Mouse (Mus musculus) MEL (cell line): ENCODE measurements at regions not wholly inside any gene's neighbourhood (a gene's known extent, or its start where the extent isn't known, plus 50 kb on each side); places are given as distances from the start of the nearest gene placed in this dataset.

Source experiments
- DNase-seq: peaks from one replicate; pipeline ENCODE4 v3.0.0; 2011; ENCODE audit warnings: low read depth, low spot score
- H3K27ac ChIP-seq: 2 replicates; pipeline ENCODE4 v1.5.1; 2012; ENCODE audit warnings: low read depth, mild to moderate bottlenecking, control low read depth, low read length, moderate library complexity; ENCODE audit not compliant: control insufficient read depth
- H3K27me3 ChIP-seq, 2 experiments: fragments of 150-350 bp in 1 of 2; sonication (generic) in 1 of 2; 2 replicates each; pipeline ENCODE4 v1.6.1; 2012; ENCODE audit warnings: low read length in 2 of 2, mild to moderate bottlenecking in 2 of 2, improper control_type of control experiment in 1 of 2, moderate library complexity in 1 of 2; ENCODE audit not compliant: insufficient read depth in 2 of 2, control insufficient read depth in 1 of 2
- H3K36me3 ChIP-seq, 2 experiments: 2 replicates each; pipeline ENCODE4 v1.6.1; 2012 to 2014; ENCODE audit warnings: low read length in 2 of 2, improper control_type of control experiment in 1 of 2, inconsistent platforms in 1 of 2, mild to moderate bottlenecking in 1 of 2; ENCODE audit not compliant: insufficient read depth in 2 of 2, control insufficient read depth in 1 of 2
- H3K4me1 ChIP-seq, 2 experiments: fragments of 150-350 bp in 1 of 2; sonication (generic) in 1 of 2; 2 replicates each; pipeline ENCODE4 v1.6.1; 2012; ENCODE audit warnings: low read length in 2 of 2, improper control_type of control experiment in 1 of 2, mild to moderate bottlenecking in 1 of 2; ENCODE audit not compliant: insufficient read depth in 2 of 2, control insufficient read depth in 1 of 2
- H3K4me3 ChIP-seq, 2 experiments: fragments of 150-350 bp in 1 of 2; sonication (generic) in 1 of 2; 2 replicates each; pipeline ENCODE4 v1.5.1; 2012; ENCODE audit warnings: low read depth in 2 of 2, low read length in 2 of 2, mild to moderate bottlenecking in 2 of 2, moderate library complexity in 2 of 2, control low read depth in 1 of 2, improper control_type of control experiment in 1 of 2; ENCODE audit not compliant: control insufficient read depth in 1 of 2, insufficient read depth in 1 of 2
- H3K79me2 ChIP-seq: 2 replicates; pipeline ENCODE4 v1.6.1; 2012; ENCODE audit warnings: mild to moderate bottlenecking, low read length, moderate library complexity; ENCODE audit not compliant: control insufficient read depth, poor library complexity, insufficient read depth
- H3K9ac ChIP-seq: 2 replicates; pipeline ENCODE4 v1.6.1; 2012; ENCODE audit warnings: low read depth, mild to moderate bottlenecking, control low read depth, low read length, moderate library complexity; ENCODE audit not compliant: control insufficient read depth, poor library complexity, severe bottlenecking
- H3K9me3 ChIP-seq: fragments of 150-350 bp; sonication (generic); replicated peaks from 2 replicates; pipeline ENCODE4 v1.6.1; 2012; ENCODE audit warnings: mild to moderate bottlenecking, low read length, improper control_type of control experiment, moderate library complexity; ENCODE audit not compliant: insufficient read depth
- BHLHE40 ChIP-seq: IDR thresholded peaks from 2 replicates; pipeline ENCODE4 v1.6.1; 2012; ENCODE audit warnings: low read depth, mild to moderate bottlenecking, inconsistent platforms, low read length, improper control_type of control experiment, borderline replicate concordance
- CHD1 ChIP-seq: IDR thresholded peaks from 2 replicates; pipeline ENCODE4 v1.6.1; 2012; ENCODE audit warnings: low read depth, mild to moderate bottlenecking, inconsistent platforms, low read length, improper control_type of control experiment
- CHD2 ChIP-seq: IDR thresholded peaks from 2 replicates; pipeline ENCODE4 v1.6.1; 2011; ENCODE audit warnings: low read length, improper control_type of control experiment
- CTCF ChIP-seq, 3 experiments: IDR thresholded peaks in 2 of 3; conservative IDR thresholded peaks in 1 of 3; 2 replicates each; pipeline ENCODE4 v1.5.1; 2011 to 2012; ENCODE audit warnings: low read length in 3 of 3, low read depth in 2 of 3, mild to moderate bottlenecking in 2 of 3, improper control_type of control experiment in 1 of 3, inconsistent platforms in 1 of 3, mixed read lengths in 1 of 3, moderate library complexity in 1 of 3; ENCODE audit not compliant: control insufficient read depth in 1 of 3, insufficient read depth in 1 of 3, poor library complexity in 1 of 3, severe bottlenecking in 1 of 3
- E2F4 ChIP-seq: IDR thresholded peaks from 2 replicates; pipeline ENCODE4 v1.6.1; 2011; ENCODE audit warnings: low read depth, low read length, improper control_type of control experiment, borderline replicate concordance
- ELF1 ChIP-seq: IDR thresholded peaks from 2 replicates; pipeline ENCODE4 v1.6.1; 2014; ENCODE audit warnings: low read depth, mild to moderate bottlenecking, inconsistent platforms, low read length, improper control_type of control experiment, moderate library complexity
- EP300 ChIP-seq, 2 experiments: IDR thresholded peaks; 2 replicates each; pipeline ENCODE4 v1.6.1; 2011; ENCODE audit warnings: improper control_type of control experiment in 2 of 2, low read length in 2 of 2, low read depth in 1 of 2, mild to moderate bottlenecking in 1 of 2
- ETS1 ChIP-seq: IDR thresholded peaks from 2 replicates; pipeline ENCODE4 v1.6.1; 2012; ENCODE audit warnings: low read depth, mild to moderate bottlenecking, inconsistent platforms, low read length, improper control_type of control experiment, moderate library complexity
- GABPA ChIP-seq: IDR thresholded peaks from 2 replicates; pipeline ENCODE4 v1.6.1; 2012; ENCODE audit warnings: low read depth, mild to moderate bottlenecking, inconsistent platforms, low read length, improper control_type of control experiment, moderate library complexity
- GATA1 ChIP-seq: IDR thresholded peaks from 2 replicates; pipeline ENCODE4 v1.6.1; 2011; ENCODE audit warnings: low read depth, low read length, improper control_type of control experiment
- HCFC1 ChIP-seq: IDR thresholded peaks from 2 replicates; pipeline ENCODE4 v1.6.1; 2012; ENCODE audit warnings: low read depth, mild to moderate bottlenecking, inconsistent platforms, low read length, improper control_type of control experiment, moderate library complexity
- JUND ChIP-seq: IDR thresholded peaks from 2 replicates; pipeline ENCODE4 v1.6.1; 2011; ENCODE audit warnings: low read depth, mild to moderate bottlenecking, improper control_type of control experiment, low read length
- KAT2A ChIP-seq: conservative IDR thresholded peaks from 2 replicates; pipeline ENCODE4 v1.6.1; 2012; ENCODE audit warnings: low read depth, low read length, improper control_type of control experiment, inconsistent platforms
- MAFK ChIP-seq: IDR thresholded peaks from 2 replicates; pipeline ENCODE4 v1.6.1; 2011; ENCODE audit warnings: low read depth, mild to moderate bottlenecking, low read length, improper control_type of control experiment, borderline replicate concordance
- MAX ChIP-seq: IDR thresholded peaks from 2 replicates; pipeline ENCODE4 v1.6.1; 2011; ENCODE audit warnings: low read length, improper control_type of control experiment
- MAZ ChIP-seq: IDR thresholded peaks from 2 replicates; pipeline ENCODE4 v1.6.1; 2012; ENCODE audit warnings: low read depth, mild to moderate bottlenecking, inconsistent platforms, low read length, improper control_type of control experiment
- MXI1 ChIP-seq: IDR thresholded peaks from 2 replicates; pipeline ENCODE4 v1.6.1; 2011; ENCODE audit warnings: mild to moderate bottlenecking, low read depth, low read length, improper control_type of control experiment
- MYB ChIP-seq: IDR thresholded peaks from 2 replicates; pipeline ENCODE4 v1.6.1; 2011; ENCODE audit warnings: mild to moderate bottlenecking, low read depth, low read length, improper control_type of control experiment
- MYC ChIP-seq: IDR thresholded peaks from 2 replicates; pipeline ENCODE4 v1.6.1; 2011; ENCODE audit warnings: low read depth, mild to moderate bottlenecking, low read length, improper control_type of control experiment, moderate library complexity
- POLR2A ChIP-seq, 2 experiments: IDR thresholded peaks; 2 replicates each; pipeline ENCODE4 v1.6.1; 2011 to 2012; ENCODE audit warnings: low read length in 2 of 2, mild to moderate bottlenecking in 2 of 2, control low read depth in 1 of 2, improper control_type of control experiment in 1 of 2, low read depth in 1 of 2, moderate library complexity in 1 of 2; ENCODE audit not compliant: control insufficient read depth in 1 of 2, insufficient read depth in 1 of 2, poor library complexity in 1 of 2
- POLR2AphosphoS2 ChIP-seq: IDR thresholded peaks from 2 replicates; pipeline ENCODE4 v1.6.1; 2011; ENCODE audit warnings: low read length, improper control_type of control experiment
- RCOR1 ChIP-seq: IDR thresholded peaks from 2 replicates; pipeline ENCODE4 v1.6.1; 2012; ENCODE audit warnings: low read depth, mild to moderate bottlenecking, inconsistent platforms, low read length, improper control_type of control experiment
- SIN3A ChIP-seq: IDR thresholded peaks from 2 replicates; pipeline ENCODE4 v1.6.1; 2012; ENCODE audit warnings: low read length, improper control_type of control experiment, inconsistent platforms
- SMC3 ChIP-seq: IDR thresholded peaks from 2 replicates; pipeline ENCODE4 v1.6.1; 2011; ENCODE audit warnings: low read depth, low read length, improper control_type of control experiment
- TAL1 ChIP-seq: IDR thresholded peaks from 2 replicates; pipeline ENCODE4 v1.6.1; 2012; ENCODE audit warnings: mild to moderate bottlenecking, inconsistent platforms, low read length, moderate library complexity, mixed read lengths
- TCF12 ChIP-seq: IDR thresholded peaks from 2 replicates; pipeline ENCODE4 v1.6.1; 2014; ENCODE audit warnings: low read depth, mild to moderate bottlenecking, inconsistent platforms, low read length, improper control_type of control experiment, moderate library complexity
- UBTF ChIP-seq: IDR thresholded peaks from 2 replicates; pipeline ENCODE4 v1.6.1; 2012; ENCODE audit warnings: low read depth, mild to moderate bottlenecking, inconsistent platforms, low read length, improper control_type of control experiment, moderate library complexity, borderline replicate concordance; ENCODE audit not compliant: insufficient read depth
- USF1 ChIP-seq: IDR thresholded peaks from 2 replicates; pipeline ENCODE4 v1.6.1; 2014; ENCODE audit warnings: low read depth, mild to moderate bottlenecking, inconsistent platforms, low read length, improper control_type of control experiment, moderate library complexity
- ZC3H11A ChIP-seq: IDR thresholded peaks from 2 replicates; pipeline ENCODE4 v1.6.1; 2012; ENCODE audit warnings: low read depth, mild to moderate bottlenecking, inconsistent platforms, low read length, improper control_type of control experiment
- ZKSCAN1 ChIP-seq: IDR thresholded peaks from 2 replicates; pipeline ENCODE4 v1.6.1; 2012; ENCODE audit warnings: low read depth, mild to moderate bottlenecking, inconsistent platforms, low read length, improper control_type of control experiment, moderate library complexity
- ZMIZ1 ChIP-seq: IDR thresholded peaks from 2 replicates; pipeline ENCODE4 v1.6.1; 2012; ENCODE audit warnings: low read depth, mild to moderate bottlenecking, inconsistent platforms, low read length, improper control_type of control experiment, moderate library complexity

GRCm38 (mm10) chr6:66300189-66300588 is 235.0 kb upstream of the Mad2l1 start:
- H3K79me2 ChIP-seq, result no peaks in the 10 kb centered on the region
- no peak overlapping the region for H3K9ac ChIP-seq
- TF ChIP-seq ZKSCAN1 (no peak), MXI1 (no peak), CTCF (IDR thresholded peaks at IDR 0.05 in 2 of 3, conservative IDR thresholded peaks at IDR 0.05 in 1 of 3; ENCODE audit: control insufficient read depth in 1 of 3, insufficient read depth in 1 of 3, low read depth in 2 of 3, low read length in 3 of 3, poor library complexity in 1 of 3, severe bottlenecking in 1 of 3) (no peak), CHD1 (no peak), KAT2A (no peak), JUND (no peak), CHD2 (no peak), MYC (no peak), EP300 (IDR thresholded peaks at IDR 0.05; ENCODE audit: low read depth in 1 of 2, low read length in 2 of 2) (no peak), POLR2A (IDR thresholded peaks at IDR 0.05; ENCODE audit: control insufficient read depth in 1 of 2, insufficient read depth in 1 of 2, low read depth in 1 of 2, low read length in 2 of 2, poor library complexity in 1 of 2) (no peak), HCFC1 (no peak)
- H3K27ac ChIP-seq, result no peak overlapping the region
- DNase-seq, result no peak
- H3K9me3 ChIP-seq, result no peaks in the 10 kb centered on the region
- no peaks in the 10 kb centered on the region for H3K36me3 ChIP-seq
- H3K4me1 ChIP-seq, result no peaks in the 10 kb centered on the region
- H3K4me3 ChIP-seq, result no peak overlapping the region
- no peaks in the 10 kb centered on the region for H3K27me3 ChIP-seq

- Histone ChIP-seq H3K27ac (no peak overlapping the region), H3K4me1 (peaks cover 7 to 16% of the 10 kb centered on the region in 2 experiments), H3K4me3 (no peak overlapping the region), H3K79me2 (no peaks in the 10 kb centered on the region), H3K9ac (no peak overlapping the region), H3K9me3 (no peaks in the 10 kb centered on the region), H3K27me3 (no peaks in the 10 kb centered on the region), H3K36me3 (peaks cover 0 to 22% of the 10 kb centered on the region in 2 experiments; a peak in 2 of 4 replicates)
- DNase-seq, result peak; percentile 25
- no peak for TF ChIP-seq JUND
- no peak for TF ChIP-seq E2F4
- TF ChIP-seq RCOR1, result no peak
- TF ChIP-seq HCFC1, result no peak
- TF ChIP-seq ELF1, result no peak
- no peak for TF ChIP-seq SIN3A
- no peak for TF ChIP-seq USF1
- TF ChIP-seq MAX, result no peak
- TF ChIP-seq GATA1, result peak; percentile 42; the same call in 1 of the 2 replicates
- TF ChIP-seq CHD2, result no peak
- no peak for TF ChIP-seq KAT2A
- TF ChIP-seq ZC3H11A, result no peak
- no peak for TF ChIP-seq MYC
- no peak for TF ChIP-seq SMC3
- no peak for TF ChIP-seq ETS1
- TF ChIP-seq MYB, result no peak
- peak; percentile 56; the same call in 1 of the 2 replicates for TF ChIP-seq TCF12
- TF ChIP-seq EP300 (IDR thresholded peaks at IDR 0.05; ENCODE audit: low read depth in 1 of 2, low read length in 2 of 2), result peak; percentile 56 to 59; a peak in 2 of 4 replicates
- TF ChIP-seq GABPA, result no peak
- no peak for TF ChIP-seq POLR2AphosphoS2
- TF ChIP-seq CTCF (IDR thresholded peaks at IDR 0.05 in 2 of 3, conservative IDR thresholded peaks at IDR 0.05 in 1 of 3; ENCODE audit: control insufficient read depth in 1 of 3, insufficient read depth in 1 of 3, low read depth in 2 of 3, low read length in 3 of 3, poor library complexity in 1 of 3, severe bottlenecking in 1 of 3), result no peak
- TF ChIP-seq UBTF, result no peak
- no peak for TF ChIP-seq POLR2A (IDR thresholded peaks at IDR 0.05; ENCODE audit: control insufficient read depth in 1 of 2, insufficient read depth in 1 of 2, low read depth in 1 of 2, low read length in 2 of 2, poor library complexity in 1 of 2)
- TF ChIP-seq ZKSCAN1, result no peak
- no peak for TF ChIP-seq BHLHE40
- no peak for TF ChIP-seq MAZ
- 0 out of 2 replicates have a peak, but pooled peaks have one; percentile 28 for TF ChIP-seq TAL1
- TF ChIP-seq ZMIZ1, result no peak
- TF ChIP-seq MAFK, result no peak
These were observed 190.3 kb upstream of the Mad2l1 start for GRCm38 (mm10) chr6:66344848-66345247.
